Mouse (Mus musculus) liver (tissue): ENCODE measurements around the gene Fam72a.

Experiments
- DNase-seq: peaks from one replicate; pipeline ENCODE4 v3.0.0-alpha.2; 2020; ENCODE audit warnings: mixed read lengths

The Fam72a gene

DNA sequence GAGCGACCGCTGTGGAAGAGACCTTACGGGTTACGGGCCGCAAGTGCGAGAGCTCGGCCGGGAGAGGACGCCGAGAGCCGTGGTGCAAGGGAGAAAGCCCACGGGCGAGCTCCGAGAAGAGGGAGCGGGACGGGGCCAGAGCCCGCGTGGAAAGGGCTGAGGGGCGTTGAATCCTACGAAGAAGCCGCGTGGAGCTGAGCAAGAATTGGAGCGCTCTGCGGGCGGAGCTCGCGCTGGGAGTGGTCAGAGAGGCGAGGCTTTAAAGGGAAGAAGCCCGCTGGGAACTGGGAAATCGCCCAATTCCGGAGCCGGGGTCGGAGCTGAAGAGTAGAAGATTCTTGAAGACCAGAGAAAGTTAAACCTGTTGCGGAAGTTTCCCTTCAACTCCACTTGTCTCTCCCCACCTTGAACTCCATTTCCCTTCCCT, 391 bp downstream of the Fam72a start:
- peak; percentile 85 for DNase-seq

DNA sequence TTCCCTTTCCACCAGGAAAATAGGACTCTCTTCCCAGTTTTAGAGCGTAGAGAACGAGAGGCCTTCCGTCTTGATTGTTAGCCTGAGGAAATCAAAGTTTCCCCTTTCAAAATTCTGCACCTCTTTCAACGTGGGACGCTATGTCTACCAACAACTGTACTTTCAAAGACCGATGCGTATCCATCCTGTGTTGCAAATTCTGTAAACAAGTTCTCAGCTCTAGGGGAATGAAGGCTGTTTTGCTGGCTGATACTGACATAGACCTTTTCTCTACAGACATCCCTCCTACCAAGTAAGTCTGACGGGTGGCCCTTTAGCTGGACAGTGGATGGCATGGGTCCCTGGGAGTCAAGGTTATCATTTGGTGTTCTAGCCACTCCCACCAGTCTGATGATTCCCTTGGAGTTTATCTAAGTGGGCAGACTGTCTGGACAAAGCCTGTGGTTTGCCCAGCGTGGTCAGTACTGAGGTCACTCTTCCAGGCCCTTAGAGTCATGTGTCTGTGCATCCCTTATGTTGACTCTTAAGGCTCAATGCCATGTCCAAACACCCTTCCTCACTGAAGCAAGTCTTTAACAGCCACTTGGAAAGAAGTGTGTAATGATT, 961 bp downstream of the Fam72a start:
- DNase-seq = peak; percentile 14

DNA sequence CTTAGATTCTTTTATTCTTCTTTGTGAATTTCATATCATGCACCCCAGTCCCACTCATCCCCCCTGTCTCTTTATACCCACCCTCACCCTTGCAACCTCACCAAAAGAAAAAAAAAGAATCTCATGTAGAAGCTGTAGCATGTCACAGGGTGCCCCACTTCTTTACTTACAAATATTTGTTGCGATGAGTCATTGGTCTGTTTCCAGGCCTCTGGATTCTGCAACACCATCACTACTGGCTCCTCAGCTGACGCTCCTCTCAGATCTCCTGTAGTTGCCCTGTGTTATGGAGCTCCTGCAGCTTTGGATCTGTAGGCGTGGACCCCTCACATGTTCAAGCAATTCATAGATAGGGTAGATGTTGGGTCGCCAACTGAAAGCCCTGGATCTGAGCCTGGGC, 12.1 kb downstream of the Fam72a start:
- DNase-seq = no peak

DNA sequence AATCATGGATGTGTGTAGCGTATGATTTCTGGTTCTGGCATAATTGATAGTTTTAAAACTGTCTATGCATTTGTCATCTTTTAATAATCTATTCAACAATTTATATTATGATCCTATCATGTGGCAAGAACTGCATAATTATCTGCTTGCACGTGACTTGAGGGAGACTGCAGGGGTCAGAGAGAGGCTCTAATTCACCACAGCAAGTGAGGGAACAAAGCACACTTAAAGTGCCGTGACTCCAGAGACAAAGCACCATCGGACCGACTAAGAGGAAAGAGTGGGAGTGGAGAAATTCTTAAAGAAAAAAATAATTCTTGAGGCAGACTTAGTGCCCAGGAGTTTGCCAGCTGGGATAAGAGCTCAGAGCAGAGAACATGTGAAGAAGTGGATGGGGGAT, 13.1 kb downstream of the Fam72a start:
- DNase-seq = no peak

DNA sequence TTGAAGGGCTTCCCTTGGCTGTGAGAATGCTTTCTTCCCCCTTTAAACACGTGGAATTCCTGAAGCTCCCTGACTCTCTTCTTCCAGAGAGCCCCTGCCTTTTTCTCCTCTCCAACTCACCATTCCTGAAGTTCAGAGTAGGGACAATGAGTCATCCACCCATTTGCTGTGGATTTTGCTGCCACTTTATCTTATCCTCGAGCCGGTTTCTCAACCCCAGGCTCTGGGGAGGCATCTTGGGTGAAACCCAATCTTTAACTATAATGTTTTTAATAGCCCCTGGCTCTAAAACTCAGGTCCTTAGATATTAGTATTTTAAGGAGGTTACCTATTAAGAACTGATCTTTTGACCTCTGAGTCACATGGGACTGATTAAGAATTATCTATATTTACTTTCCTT, 13.7 kb downstream of the Fam72a start:
- DNase-seq = no peak

DNA sequence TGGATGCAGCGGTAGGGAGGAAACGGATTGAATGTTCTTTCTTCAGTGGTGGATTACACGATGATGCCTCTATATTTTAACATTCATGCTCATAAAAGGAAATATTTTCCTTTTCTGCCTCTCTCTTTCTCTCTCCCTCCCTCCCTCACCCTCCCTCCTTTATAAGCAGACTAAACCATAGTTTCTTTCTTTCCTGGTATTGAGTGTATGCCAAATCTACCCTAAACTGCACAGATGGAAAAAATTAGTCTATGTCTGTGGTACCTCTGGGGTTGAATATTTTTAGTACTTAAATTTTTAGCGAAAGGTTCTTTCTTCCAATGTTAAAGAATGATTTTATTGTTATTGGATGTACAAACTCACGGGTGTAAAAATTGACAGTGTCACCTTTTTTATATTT, 14.2 kb downstream of the Fam72a start:
- no peak for DNase-seq

DNA sequence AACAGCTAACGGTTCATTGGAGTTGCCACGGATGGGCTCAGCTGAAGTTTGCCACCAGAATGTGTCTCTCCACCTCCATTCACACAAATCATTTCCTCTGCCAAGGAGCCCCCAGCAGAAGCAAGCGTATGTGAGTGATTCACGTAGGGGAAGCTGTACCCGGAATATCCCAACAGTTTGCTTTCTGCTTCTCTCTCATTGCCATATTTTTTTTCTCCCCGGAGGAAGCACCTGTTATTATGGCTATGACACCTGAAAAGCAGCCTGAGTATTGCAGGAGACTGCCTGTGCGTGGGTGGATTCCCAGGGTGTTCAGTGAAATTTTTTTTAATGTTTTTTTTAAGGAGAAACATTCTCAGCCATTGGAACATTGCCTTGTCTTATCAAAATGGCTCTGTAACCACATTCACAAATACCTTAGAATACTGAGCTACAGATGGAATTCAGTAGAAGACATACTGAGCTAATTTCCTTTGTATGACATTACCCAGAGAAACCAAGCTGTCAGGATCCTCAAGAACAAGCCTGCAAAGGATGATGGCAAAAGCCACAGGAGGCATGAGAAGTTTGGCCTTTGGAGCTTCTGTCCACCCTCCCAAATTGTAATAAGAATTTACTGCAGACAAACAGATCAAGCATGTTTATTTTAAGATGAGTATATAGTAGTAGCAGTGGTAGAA, 16.3 kb downstream of the Fam72a start:
- DNase-seq = no peak

DNA sequence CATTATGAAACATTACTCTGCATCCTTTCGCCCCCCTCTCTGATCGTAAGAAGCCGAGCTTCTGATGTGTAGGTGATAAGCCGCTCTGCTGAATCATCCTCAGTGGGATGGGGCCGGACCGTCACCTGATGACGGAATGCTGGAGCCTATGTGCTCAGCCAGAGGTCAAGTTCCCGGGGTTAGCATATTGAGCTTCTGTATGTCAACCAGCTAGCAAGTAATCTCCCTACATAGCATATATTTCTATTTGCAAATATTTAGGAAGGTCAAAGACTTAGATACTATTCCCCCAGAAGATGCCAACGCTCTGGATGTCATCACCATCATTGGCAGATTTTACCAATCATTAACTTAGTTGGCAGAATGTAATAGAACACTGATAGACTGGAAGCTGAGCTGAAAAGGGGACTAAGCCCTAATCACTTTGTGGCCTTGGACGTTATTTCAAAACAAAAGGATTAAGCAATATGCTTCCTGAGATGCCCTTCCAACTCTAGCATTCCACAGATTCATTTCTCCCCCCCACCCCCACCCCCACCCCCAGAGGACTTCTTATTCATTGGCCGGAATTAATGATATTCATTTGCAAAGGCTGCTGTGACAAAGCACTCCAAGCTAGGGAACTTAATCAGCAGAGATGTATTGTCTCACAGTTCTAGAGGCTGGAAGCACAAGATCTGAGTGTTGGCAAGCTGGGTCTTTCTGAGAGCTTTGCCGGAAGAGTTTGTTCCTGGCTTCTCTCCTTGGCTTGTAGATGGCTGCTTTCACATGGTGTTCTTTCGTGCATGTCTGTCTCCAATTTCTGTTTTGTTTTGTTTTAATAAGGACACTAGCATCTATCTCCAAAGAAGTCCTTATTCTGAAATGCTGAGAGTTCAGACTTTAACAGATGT, 19.3 kb downstream of the Fam72a start:
- no peak for DNase-seq

DNA sequence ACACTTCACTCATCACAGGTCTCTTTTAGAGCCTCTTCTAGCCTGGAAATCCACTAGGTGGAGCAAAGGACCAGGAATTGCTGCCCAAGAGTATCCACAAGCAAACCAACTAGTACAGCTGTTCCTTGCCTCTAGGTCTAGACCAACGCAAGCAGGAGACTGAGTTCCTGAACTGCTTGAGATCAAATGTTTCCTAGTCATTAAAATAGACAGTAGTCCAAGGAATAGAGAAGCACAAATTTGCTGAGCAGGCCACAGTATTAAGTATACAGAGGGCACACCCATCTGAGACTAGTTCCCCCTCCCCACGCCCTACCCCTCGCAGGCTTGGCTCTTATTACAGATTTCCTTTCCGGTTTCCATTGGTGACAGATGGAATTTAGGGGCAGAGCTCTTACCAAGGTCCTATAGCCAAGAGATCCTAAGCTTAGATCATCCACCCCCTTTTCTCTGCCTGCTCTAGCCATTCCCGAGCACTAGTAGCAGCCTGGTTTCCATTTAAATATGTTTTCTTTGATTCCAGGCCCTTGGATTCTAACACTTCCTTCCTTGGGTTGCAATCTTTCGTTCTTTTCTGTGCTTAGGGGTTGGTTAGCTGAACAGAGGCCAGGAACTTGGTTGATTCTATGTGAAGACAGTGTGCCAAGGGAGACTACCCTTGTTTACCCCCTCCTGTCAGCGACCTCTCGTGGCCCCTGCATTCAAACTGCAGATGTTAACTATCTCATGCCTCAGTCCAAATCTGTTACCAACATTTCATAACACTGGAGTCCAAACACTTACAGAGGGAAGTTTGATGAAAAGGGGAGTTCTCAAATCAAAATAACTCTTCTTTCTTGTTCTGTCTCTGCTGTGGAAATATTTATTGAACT, 21.0 kb downstream of the Fam72a start:
- no peak for DNase-seq

DNA sequence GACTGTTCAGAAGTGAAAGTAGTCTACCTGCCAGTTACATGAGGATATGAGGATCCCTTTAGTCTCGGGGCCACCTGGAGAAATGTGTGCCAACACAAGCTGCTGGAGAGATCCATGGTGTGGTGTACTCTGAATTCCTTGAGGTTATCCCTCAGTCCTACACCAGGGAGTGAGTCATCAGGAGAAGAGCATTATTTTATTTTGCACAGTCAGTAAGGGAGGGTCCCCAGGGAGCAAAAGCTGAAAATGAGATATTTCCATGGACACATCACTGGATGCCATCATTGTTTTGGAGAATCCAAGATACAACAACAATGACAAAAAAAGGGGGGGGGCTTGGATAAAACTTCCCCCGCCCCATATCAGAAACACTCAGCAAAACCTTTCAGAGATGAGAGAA, 24.3 kb downstream of the Fam72a start:
- no peak for DNase-seq

DNA sequence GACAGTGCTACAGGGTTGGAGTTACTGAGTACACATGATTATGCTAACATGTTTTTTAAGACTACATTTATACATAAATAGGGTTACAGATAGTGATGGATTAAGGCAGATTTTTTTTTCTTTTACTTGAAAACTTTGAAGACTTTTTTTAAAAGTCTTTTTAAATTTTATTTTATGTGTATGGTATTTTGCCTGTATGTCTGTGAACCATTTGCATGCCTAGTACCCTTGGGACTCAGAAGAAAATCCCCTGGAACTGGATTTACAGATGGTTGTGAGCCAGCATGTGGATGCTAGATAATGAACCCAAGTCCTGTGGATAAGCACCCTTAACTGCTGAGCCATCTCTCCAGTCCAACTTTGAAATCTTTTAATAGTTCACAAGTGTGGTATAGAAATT, 25.7 kb downstream of the Fam72a start:
- no peak for DNase-seq

DNA sequence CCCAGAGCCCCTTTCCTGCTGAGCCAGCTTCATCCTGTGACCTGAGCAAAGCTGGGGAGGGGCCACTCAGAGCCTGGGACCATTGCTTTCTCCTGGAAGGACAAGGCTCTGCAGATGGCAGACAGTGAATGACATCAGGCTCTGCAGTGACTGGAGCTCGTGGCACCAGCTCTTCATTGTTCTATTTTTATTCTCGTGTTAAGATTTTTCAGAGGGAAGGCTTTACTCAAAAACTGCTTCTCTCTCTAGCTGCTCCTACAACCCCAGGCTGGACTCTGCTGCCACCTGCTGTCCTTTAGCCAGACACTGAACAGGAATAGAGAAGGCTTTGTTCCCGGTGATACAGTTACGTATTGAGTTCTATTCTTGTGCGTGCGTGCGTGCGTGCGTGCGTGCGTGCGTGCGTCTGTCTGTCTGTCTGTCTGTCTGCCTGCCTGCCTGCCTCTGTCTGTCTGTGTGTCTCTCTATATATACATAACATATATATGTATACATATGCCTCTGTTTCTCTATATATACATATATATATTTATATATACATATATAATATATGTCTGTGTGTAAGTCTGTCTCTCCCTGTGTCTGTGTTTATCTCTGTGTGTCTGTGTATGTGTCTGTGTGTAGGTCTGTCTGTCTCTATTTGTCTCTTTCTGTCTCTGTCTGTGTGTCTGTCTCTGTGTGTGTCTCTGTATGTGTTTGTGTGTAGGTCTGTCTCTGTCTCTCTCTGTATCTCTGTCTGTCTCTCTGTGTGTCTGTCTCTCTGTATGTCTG, 27.5 kb downstream of the Fam72a start:
- DNase-seq = peak; percentile 75

DNA sequence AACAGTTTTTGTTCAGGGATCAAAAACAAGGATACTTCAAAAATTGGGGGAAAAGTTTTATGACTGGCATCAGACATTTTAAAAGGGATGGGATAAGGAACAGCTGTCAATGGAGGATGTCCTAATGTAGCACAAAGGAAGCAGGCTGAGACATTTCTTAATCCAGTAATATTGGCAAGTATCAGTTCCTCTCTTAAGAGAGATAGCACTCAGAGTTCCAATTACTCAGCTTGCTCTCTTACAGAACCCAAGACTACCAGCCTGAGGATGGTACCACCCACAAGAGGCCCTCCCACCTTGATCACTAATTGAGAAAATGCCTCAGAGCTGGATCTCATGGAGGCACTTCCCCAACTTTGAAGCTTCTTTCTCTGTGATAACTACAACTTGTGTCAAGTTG, 32.8 kb downstream of the Fam72a start:
- DNase-seq = no peak

DNA sequence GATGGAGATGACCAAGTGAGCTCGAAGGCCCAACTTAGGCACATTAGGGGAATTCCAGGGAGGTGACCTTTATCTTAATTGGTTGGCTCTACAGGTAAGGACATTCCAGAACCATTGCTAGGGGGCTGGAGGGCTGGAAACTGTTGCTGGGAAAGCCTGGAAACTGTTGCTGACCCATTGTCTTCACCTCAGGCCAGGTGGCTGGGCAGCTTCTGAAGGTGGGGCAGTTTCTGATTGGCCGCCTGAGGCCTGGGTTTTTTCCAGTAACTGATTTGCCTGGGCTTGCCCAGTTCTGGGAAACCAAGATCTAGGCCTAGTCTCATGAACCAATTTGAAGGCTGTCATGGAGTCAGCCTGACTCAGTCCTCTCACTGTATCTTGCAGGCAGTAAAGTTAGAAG, 34.4 kb downstream of the Fam72a start:
- no peak for DNase-seq

DNA sequence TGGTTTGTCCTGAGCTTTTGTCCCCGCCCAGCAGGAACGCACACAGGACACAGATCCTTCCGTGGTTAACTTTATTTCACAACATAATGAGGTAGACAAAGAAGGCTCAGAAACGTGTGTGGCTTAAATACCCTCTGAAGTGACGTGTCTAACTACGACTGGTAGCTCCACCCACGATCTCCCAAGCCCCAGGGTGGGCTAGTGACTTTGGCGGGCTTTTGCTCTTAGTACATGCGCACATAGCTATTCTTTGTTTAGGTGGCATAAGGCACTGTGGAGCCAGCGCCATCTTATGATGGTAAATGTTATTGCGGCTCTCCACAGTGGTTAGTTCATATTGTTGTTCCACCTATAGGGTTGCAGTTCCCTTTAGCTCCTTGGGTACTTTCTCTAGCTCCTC, 38.4 kb downstream of the Fam72a start:
- peak; percentile 46 for DNase-seq

DNA sequence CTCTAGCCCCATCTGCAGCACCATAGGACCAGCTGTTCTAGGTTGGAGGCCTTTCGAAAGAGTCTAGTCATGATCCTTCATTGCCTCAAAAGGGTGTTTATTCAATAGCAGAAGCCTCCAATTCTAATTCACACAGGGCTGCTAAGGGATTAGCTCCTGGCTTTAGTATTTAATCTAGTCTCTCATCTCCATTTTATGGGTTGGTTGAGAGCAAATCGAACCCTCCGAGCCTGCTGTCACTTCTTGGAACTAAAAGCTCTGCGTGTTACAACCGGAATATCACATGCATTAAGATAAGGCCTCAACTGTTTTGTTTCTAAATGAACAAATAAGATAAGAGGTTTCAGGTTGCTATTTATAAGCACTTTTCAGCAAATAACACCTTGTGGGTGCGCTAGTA, 42.0 kb downstream of the Fam72a start:
- no peak for DNase-seq

DNA sequence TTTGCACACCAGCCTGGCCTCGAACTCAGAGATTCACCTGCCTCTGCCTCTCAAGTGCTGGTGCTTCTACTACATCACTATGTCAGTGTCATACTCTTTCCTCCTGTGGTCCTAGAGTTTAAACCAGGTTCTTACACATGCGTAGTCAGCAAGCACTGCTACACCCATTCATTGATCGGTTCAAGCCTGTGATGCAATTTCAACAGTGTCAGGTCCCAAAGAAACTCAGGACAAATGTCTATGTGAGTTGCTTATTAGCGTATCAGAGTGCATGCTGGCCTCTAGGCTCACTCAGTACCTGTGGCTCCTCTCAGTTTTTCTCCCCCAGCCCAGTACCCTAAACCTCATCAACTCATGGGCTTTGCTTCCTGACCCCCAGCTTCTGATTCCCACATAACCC, 42.7 kb downstream of the Fam72a start:
- DNase-seq = no peak

DNA sequence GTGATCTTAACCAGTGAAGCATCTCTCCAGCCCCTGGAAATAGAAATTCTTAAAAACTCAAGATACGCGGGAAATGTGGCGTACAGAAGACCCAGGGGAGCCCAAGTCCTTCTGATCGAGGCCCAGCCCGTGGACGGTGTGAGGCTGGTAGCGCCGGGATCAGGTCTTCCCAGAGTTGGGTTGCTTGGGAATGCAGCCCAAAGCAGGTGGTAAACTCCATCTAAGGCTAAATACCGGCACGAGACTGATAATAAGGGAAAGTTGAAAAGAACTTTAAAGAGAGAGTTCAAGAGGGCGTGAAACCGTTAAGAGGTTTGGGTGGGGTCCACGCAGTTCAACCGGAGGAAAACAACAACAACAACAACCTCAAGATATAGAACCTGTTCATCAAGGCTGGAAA, 46.0 kb downstream of the Fam72a start:
- peak; percentile 64 for DNase-seq

DNA sequence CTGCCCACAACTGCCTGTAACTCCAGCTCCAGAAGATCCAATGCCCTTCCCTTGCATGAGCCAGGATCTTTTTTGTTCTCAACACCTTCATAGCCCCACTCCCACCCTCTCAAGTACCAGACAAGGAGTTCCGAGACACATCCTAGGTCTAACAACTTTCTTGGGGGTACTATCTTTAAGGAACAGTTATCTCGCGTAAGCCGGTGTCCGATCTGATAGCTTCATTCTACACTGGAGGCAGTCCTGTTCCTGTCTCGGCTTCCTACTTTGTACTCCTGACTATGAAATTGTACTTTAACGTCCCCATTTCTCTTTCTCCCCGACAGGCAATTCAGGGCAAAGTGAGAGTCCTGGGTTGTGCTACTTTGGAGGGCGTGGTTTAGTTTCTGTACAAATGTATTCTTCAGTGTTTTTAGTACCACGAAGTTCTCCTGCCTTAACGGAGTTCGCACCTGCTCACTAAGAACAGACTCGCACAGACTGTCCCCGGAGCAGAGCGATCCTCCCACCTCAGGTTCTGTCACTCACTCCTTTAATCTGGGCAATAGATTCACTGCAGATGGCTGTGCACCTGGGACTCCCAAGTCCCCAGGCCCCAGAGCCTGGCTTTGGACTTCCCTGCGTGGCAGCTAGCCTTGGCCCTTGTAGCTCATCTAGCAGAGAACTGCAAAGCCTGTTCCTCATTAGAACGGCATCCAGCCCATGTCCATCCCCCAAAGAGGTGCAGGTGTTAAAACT, 51.4 kb downstream of the Fam72a start:
- DNase-seq = no peak

DNA sequence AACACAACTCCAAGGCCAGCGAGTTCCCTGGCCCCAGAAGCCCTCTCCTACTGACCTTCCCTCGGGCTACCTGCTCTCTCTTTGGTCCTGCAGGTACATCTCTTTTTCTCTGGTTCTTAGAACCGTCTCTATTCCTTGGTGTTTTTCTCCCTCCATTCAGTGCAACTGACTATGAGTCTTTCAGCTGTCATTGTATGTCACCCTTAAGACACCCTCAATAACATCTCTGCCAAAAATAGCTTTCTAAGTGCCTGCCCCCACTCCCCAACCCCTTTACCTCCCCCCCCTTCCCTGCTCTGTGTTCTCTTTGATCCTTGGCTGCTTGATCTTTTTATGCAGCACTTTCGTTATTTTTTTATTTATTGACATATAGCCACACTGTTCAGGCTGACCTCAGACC, 52.7 kb downstream of the Fam72a start:
- no peak for DNase-seq

DNA sequence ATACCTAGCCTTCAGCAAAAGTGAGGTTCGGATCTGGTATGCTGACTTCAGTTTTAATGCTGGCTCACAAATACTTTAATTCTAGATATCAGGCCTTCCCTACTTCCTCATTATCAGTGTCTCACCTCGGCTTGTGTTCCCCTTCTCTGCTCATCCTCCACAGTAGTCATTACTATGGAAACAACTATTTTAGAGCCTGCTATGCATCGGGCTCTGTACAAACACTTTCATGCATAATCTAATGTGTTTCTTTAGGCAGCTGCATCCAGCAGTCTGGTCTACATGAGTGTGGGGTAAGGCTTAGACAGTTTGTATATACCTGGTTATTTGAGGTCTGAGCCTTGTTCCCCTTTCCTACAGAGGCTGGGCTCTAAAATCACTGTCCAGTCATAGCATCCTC, 55.9 kb downstream of the Fam72a start:
- no peak for DNase-seq

DNA sequence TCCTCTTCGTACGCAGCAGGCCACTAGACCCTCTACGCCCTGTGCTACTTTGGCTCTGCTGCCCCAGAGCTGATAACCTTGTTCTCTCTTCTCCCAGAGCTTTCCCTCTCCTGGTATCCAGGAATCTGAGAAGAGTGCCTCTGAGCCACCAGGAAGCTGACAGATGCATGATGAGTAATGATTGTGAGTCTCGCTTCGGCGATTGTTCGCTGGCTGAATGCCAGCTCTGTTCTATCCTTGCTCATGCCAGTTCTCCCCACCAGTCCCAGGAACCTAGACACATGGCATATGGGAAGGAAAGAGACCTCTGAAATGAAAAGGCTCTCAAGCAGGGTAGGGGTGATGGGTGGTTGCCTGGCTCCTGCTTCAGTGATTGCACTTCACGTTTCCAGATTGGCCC, 59.1 kb downstream of the Fam72a start:
- DNase-seq = no peak
